Mouse (Mus musculus) thymus, adult 2 months (tissue): ENCODE data around the gene Gm10354.
"Not testable (repeated sequence)": the region's sequence is repeated elsewhere in the genome, so short reads cannot be mapped to it uniquely, and the experiment has no call there.

ENCODE experiments used
- CTCF ChIP-seq: fragments of 200-500 bp; IDR thresholded peaks from 2 replicates; pipeline ENCODE4 v1.5.1; 2012; ENCODE audit warnings: mild to moderate bottlenecking, control low read depth, low read length, moderate library complexity, borderline replicate concordance; ENCODE audit not compliant: control insufficient read depth, poor library complexity, insufficient read depth; ENCODE audit errors: extremely low read depth
- POLR2A ChIP-seq: fragments of 200-500 bp; IDR thresholded peaks from 2 replicates; pipeline ENCODE4 v1.6.1; 2012; ENCODE audit warnings: mild to moderate bottlenecking, low read length, control low read depth, moderate library complexity; ENCODE audit not compliant: control insufficient read depth, poor library complexity, insufficient read depth; ENCODE audit errors: extremely low read depth

- TF ChIP-seq POLR2A, CTCF: not testable (repeated sequence)
Measured at GRCm38 (mm10) chr5:14951822-14952221, 26.9 kb downstream of the Gm10354 start.
